Mouse (Mus musculus): ENCODE measurements around the gene Mmp24.

Mmp24 gene

DNA sequence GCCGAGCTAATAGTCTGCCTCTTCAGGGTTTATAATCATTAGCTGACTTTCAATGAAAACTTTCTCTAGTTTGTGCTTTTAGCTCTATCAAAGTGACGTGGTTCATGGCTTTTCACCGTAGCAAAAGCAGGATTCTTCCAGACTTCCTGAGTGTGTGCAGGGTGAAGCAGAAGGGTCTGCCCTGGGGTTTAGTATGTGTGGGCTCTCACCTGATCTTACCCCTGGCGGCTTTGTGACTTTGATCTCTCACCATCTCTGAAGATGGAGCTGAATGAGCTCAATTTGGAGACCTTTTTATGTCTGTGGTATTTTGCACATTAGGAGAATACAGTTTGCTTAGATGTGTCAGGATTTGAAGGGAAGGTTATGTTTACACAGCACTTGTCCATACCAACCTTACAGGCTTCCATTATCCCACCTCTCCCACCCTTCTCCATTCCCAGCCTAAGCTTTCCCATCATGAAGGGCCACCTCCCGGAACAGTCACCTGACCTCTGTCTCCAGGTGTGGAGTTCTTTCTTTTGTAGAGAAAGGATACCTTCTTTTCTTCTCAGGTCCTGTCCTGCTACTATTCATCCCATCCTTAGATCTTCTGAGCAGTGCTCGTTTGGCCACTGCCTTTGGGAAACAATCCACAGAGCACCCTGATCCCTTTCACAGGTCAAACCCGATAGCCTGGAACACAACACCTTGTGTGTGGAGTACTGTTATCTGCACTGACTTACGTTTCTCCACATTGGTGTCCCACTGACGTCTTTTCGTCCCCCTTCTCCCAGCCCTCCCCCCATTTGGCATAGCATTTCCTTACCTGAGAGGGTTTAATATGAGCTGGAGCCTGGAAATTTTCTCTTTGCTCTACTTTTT, 1.9 kb downstream of the Mmp24 start:
- DNase-seq, result no peak

DNA sequence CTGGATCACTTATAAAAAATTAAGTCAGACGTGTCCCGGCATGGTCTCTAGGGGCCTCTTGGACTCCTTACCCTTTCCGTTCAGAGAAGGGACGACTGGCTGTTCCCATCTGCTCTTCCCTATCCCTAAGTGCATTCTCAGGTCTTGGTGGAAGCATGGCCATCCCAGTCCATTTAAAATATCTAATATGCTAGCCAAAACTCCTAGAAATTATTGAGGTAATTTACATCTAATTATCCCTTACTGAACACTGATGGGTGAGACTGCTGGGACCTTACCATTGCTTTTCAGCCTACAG, 2.5 kb downstream of the Mmp24 start:
- DNase-seq, result no peak

DNA sequence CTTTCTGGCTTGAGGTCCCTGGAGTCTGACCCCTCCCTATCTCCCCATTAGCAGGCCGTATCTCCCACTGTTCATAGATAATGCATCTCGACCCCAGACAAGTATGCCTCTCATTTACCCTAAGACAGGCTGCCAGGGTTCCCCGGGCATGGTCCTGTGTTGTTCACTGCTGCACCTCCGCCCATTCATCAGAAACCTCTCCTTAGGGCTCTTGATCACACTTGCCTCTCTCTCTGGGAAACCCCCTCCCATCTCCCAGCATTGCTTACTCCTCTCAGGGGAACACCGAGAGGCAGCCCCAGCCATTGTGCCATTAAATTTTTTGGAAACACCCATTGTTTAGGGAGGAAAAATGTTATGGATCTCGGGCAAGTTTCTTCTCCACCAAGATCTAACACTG, 2.9 kb downstream of the Mmp24 start:
- DNase-seq, result no peak

DNA sequence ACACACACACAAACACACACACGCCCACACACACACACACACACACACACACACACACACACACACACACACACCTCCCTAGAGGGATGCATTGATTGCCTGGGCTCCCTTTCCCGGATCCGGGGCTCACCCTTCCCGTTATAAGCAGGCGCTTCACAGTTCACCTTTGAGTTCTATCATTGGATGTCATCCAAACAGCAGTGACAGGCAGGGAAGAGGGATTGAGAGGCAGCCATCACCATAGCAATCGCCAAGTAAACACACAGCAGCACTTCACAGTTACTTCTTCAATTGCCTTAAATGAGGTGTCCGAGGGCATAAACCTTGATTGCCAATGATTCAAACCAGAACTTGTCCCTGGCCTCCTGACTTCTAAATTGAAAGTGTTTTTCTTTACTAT, 3.9 kb downstream of the Mmp24 start:
- DNase-seq, result no peak

DNA sequence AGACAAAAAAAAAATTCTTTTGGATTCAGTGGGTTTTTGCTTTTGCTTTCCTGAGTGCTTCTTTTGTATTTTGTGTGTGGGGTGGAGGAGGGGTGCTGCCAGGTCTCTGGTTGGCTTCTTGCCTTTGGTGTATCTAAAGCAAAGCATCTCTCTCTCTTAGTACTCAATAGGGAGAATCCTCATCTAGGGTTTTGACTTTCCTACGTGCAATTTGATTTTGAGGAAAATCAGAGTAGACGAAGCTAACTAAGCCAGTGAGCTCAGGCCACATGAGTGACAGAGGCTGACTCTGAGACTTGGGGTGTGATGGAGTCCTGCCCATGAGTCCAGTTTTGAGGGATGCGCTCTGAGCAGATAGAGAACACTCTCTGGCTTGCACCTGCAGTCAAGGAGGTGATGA, 4.4 kb downstream of the Mmp24 start:
- no peak for DNase-seq

DNA sequence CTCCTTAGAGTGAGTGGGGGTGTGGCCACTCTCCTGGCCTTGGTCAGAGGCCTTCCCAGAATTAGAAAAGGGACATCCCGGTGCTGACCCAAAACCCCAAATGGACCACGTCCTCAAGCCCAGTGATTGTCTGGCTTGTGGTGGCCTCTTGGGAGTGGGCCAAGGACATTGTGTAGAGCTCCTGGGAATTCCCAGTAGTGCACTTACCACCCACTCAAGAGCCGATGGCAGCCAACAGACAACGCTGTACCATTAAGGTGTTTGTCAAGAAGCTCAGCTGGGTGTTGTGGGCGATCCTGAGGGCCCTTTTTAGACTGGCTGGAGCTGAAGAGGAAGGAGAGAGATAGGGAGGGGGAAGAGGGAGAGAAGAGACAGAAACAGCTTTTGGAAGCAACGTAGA, 9.4 kb downstream of the Mmp24 start:
- no peak for DNase-seq

DNA sequence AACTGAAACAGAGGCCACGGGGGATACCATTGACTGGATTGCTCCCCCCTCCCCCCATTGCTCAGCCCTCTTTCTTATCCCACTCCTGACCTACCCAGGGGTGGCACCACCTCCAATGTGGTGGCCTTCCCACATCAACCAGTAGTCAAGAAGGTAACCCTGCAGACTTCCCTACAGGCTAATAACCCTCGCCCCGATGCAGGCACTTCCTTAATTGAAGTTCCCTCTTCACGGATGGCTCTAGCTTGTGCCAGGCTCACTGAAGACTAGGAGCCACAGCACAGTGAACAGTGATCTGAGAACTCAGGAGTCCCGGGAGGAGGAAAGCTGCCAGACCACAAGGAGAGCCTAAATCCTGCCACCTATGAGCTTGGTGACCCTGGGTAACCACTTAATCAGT, 11.8 kb downstream of the Mmp24 start:
- DNase-seq, result no peak

DNA sequence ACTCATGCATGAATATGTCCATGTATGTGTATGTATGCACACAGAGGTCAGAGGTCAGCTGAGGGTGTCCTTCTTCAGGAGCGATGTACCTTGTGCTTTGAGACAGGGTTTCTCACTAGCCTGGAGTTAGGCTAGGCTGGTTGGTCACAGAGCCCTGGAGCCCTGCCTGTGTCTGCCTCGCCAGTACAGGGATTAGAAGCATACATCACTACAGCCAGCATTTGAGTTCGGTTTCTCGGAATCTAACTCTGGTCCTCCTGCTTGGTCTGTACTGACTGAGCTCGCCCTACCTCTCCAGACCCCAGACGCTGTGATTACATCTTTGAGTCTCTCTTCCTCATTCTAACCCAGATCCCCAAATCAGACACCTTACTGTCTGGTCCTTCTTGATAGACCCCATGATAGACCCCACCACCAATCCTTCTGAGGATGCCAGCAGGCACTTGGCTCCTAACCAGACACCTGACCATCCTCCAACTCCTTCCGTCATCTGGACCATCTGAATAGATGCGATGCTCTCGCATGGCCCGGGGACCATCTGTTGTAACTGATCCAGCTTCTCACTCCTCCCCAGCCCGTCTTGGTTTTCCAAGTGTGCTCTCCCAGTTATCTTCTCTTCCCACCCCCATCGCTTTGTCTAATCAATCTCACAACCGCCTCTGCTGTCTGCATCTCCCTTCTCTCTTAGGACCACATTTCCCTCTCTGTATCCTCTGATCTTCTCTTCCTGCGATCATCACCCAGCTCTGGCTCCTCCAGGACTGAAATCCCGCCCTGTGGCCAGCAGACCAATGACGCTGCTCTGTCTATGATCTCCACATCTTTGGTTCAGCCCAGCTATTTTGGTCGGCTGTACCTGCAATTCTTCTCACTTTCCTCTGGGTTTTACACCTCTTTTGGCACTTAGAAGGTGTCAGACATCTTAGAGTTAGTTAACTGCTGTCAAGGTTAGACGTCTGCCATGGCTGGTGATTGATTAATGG, 13.1 kb downstream of the Mmp24 start:
- no peak for DNase-seq

DNA sequence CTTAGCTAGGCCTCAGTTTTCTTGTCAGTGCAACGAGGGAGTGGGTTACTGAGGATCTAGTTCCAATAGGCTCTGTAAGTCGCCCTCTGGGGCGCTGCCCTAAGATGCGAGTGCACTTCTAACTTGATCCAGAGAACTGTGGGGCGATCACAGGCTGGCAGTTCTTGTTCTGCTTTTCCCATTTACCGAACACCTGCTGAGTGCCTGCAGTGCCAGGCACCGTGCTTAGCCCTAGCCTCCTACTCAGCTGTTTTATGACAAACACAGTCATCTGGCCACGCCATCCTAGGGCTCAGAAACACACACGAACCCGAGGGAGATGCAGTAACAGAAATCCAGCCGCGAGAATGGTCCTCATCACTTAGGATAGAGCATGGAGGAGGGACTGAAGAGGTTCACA, 17.8 kb downstream of the Mmp24 start:
- DNase-seq, result no peak

DNA sequence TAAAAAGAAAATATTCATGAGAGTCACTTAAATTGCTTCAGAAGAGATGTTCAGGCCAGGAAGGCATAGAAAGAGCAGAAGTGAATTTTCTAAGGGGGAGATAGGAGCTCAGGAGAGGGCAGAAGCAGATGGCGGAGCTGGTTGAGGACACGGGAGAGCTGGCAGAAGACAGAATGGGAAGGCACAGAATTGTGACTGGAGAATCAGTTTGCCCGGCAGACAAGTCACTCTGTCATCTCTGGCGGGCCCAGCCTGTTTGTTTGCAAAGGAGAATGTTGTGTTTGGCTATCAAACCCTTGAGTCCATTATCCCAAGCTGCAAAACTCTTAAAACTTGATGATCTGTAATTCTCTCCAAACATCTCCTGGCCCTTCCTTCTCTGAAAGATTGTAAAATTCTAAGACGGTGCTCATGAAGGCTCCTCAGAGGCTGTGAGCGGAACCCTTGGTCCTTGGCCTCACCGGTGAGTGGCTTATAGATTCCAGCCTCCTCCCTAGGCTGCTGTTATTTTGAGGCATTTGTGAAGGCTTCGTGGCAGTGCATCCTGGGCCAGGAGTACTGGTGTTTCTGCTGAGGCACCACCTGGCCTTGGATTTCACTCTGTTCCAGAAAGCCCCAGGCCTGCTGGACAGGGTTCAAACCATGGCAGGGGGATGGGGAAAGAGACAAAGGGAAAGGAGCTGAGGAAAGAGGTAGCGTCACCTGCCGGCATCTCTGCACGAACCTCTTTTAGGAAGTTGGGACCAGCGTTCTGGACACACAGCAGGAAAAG, 19.7 kb downstream of the Mmp24 start:
- DNase-seq, result no peak

DNA sequence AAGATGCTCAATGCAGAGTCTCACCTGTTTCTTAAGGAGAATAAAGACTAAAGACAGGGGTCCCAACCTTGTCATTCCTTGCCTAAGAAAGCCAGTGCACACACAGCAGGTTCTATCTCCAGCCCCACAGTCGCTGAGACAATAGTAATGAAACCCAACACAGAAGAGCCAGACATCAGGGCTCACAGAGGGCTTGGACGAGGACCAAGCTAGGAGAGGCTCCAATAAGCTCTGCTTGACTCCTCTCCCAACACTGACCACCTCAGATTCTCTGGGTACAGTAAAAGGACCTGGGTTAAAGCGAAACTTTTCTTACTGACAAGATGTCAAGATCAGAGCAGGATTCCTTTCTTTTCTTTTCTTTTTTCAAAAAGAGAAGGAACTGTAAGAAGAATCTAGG, 23.5 kb downstream of the Mmp24 start:
- no peak for DNase-seq

DNA sequence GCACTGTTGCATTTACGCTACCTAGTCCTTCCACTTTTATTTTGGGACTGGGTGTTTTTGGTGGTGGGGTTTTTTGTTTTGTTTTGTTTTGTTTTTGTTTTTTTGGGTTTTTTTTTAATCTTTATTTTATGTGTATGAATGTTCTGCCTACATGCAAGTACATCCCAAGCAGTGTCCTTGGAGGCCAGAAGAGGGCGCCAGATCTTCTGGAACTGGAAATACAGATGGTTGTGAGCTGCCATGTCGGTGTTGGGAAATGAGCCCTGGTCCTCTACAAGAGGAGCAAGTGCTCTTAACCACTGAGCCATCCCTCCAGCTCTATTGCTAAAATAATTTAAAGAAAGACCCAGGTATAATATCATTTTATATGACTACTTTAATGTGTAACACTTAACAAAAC, 27.6 kb downstream of the Mmp24 start:
- peak; percentile 30 to 39 for DNase-seq

DNA sequence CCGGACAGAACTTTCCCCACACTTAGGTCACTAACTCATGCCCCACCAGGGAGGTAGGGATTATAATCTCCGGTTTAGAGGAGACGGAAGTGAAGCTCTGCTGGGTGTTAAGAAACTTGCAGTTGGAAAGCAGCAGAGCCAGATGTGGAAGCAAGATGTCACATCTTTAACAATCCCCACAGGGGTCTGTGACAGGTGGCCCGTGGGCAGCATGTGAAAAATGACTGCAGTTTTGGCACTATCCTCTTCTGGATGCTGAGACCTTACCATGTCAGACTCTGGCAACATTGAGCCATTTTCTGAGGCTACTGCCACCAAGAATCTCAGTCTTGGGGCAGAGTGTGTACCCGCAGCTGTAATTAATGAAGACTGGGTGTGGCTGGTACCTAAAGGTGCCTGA, 28.9 kb downstream of the Mmp24 start:
- DNase-seq, result no peak

DNA sequence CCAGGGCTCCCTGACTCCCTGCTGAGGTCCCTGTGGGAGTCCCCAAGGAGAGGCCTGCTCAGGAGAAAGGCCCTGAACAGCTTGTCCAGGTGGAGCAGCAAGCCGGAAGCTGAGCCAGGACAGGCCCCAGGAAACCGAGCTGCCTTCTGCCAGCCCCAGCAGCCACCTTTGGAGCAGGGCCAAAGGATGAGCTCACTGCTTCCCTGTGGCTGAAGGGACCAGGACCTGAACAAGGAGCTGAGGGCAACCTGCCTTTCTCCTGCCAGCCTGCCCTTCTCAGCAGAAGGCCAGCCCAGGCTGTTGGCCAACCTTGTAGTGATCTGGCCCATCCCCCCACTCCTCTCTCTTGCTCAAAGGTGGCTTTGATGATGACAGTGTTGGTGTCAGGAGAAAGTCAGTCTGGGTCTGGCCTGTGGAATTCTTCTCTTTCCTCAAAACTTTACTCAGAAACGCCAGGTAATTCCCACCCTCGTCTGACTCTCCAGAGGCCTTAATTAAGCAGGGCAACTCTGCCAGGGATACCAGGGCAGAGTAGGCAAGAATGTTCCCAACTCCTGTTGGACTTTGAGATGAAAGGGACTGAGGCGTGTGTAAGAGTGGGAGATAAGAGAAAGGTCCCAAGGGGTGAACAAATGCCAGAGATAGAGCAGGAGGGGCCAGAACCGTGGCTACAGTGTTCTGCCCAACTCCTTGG, 30.2 kb downstream of the Mmp24 start:
- DNase-seq, result no peak

DNA sequence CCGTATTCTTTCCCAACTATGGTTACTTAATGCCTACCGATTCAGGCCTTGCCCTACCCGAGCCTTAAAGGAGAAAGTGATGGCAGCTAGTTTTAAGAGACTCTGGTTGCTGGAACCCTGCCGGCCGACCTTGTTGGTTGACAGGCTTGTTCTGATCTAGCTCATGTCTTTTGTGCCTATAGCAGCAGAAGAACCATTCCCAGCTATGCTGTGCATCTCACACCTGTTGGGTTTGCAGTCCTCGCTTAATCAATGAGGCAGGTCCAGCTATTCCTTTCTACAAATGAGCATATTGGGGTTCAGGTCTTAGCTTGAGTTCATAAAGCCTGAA, 30.7 kb downstream of the Mmp24 start:
- no peak for DNase-seq

DNA sequence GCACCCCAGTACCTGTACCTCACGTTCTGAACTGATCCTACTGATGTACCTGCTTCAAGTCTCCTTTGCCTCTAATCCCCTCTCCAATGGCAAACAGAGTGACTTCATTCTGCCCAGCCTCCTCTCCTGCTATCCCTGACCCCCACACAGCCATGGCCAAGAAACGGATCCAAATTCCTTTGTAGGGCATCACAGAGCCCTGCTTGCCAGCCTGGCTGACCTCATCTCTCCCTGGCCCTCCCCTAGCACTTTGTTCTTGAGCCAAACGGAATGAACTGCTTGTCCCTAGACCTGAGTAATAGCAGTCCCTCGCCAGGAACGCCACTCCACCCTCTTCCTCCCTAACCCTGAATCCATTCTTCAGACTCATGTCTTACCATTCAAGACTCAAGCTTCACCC, 31.4 kb downstream of the Mmp24 start:
- DNase-seq, result no peak

DNA sequence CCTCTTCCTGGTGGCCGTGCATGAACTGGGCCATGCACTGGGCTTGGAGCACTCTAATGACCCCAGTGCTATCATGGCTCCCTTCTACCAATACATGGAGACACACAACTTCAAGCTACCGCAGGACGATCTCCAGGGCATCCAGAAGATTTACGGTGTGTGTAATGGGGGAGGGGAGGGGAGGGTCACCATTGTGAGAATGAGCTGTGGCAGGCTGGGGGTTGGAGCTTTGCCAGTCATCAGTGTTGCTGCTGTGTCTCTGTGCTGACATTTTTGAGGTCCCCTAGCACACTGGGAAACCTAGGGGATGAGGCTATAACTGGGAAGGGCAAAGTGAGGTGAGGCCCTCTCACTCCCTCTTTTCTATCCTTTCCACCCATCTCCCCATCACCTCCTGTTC, 32.3 kb downstream of the Mmp24 start:
- DNase-seq, result no peak

DNA sequence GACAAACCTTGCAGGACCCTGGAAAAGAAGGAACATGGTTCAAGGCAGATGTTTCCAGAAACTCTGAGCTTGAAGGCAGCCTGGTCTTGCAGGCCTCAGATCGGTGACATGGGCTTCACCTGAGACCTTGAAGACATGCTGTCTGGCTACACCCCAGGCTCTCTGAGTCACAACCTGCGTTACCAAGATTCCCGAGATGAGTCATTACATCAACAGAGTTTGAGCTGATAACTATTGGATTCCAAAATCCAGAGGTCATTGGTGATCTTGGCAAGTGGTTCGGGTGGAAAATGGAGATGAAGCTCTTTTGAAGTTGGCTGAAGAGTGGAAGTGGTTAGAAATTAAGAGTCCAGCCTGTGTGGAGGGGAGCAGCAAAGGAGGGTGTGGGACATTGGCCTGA, 34.5 kb downstream of the Mmp24 start:
- no peak for DNase-seq

DNA sequence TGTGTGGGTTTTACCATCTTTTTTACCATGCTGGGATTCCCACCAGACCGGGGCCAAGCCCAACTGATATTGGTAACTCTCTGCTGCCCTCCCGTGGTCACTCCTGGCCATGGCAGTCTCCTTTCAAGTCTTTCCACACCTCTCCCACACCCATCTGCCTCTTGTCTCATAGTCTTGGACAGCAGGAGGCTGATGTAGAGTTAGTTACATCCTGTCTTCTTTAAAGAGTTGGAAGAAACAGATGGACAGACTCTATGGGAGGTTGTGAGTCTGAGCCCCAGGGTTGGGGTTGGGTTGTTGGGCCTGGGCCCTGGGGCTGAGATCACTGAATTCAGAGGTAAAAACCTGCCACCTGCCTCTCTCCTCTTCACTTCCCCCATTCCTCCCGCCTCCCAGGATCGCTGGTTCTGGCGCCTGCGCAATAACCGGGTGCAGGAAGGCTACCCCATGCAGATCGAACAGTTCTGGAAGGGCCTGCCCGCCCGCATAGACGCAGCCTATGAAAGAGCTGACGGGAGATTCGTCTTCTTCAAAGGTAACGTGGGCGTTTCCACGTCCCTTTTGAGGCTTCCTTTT, 36.8 kb downstream of the Mmp24 start:
- peak; percentile 88 to 90 for DNase-seq

DNA sequence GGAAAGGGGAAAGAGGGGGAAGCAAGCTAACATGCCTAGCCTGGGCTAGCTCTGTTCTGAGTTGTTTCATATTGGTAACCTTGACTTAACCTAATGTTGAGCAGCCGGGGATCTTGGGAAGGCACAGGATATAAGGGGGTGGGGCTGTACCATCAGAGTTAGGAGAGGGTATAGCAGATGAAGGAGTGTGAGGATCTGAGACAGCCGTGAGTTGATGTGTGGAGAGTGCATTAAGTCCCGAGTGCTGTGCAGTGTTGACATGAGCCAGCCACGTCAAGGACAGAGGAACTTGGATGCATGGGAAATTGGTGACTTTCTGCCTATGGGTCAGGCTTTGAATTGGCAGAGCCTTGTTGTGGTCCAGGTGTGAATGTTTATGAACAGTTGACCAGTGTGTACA, 37.5 kb downstream of the Mmp24 start:
- DNase-seq, result no peak

DNA sequence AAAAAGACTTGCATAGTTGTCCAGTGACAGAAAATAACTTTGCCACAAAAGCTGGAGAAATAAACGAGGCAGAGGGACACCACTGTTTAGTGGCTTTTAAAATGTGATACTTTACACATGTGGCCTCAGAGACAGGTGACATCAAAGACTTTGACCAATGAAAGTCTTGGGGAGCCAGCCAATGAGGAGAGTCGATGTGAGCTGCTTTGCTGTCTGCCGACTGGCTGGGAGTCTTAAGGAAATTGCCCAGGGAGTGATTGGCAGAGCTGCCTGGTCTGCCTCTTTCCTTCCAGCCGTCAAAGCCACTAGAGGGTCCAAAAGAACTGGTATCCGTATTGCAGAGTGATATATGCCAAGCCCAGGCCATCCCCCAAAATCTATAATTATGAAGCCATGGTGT, 39.7 kb downstream of the Mmp24 start:
- DNase-seq, result no peak

DNA sequence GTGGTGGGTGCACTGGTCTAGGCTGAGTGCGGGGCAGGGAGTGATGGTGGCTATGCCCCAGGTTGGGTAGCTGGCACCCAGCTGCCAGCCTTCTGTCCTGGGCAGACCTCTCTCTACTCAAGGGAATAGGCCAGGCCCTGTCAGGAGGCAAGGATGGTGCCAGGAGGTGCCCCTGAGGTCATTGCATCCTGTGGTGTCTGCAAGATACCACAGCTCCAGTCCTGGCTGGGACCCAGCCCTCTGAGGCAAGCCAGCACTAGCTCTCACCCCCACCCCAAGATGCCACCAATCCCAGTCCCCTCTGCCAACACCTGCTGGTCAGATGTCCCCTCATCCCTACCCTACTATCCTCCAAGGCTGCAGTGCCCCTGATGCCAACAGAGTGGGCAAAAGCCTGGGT, 41.0 kb downstream of the Mmp24 start:
- no peak for DNase-seq
